Mouse (Mus musculus): ENCODE results near the gene Hoxa9.

The Hoxa9 gene

DNA sequence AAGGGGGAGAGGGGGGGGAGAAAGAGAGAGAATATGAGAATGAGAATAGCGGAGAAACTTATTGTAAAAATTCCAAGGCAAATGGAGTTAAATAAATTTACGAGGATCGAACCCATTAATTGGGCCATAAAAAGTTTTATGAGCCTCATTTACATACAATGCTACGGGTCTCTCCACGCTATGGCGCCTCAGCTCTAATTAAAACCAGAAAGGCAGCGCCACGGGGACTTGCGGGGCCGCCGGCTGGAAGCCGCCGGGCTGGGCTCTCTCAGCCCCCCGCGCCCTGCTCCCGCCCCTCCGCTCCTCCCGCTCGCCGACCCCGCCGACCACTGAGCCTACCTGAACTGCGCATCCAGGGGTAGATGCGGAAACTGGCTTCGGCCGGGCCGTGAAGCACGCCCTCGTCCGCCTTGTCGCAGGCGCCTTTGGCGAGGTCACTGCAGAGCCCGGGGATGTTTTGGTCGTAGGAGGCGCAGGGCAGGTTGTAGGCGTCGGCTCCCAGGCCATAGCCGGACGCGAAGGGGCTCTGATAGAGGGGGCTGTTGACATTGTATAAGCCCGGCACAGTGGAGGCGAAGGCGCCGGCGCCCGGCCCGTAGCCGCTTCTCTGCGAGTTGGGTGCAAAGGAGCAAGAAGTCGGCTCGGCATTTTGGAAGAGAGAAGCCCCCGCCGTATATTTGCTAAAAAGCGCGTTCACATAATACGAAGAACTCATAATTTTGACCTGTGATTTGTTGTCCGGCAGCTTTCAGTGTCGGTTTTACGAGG lies 14.0 kb downstream of the Hoxa9 start:
- DNase-seq (ENCODE audit: low read depth, low spot score), result no peak

DNA sequence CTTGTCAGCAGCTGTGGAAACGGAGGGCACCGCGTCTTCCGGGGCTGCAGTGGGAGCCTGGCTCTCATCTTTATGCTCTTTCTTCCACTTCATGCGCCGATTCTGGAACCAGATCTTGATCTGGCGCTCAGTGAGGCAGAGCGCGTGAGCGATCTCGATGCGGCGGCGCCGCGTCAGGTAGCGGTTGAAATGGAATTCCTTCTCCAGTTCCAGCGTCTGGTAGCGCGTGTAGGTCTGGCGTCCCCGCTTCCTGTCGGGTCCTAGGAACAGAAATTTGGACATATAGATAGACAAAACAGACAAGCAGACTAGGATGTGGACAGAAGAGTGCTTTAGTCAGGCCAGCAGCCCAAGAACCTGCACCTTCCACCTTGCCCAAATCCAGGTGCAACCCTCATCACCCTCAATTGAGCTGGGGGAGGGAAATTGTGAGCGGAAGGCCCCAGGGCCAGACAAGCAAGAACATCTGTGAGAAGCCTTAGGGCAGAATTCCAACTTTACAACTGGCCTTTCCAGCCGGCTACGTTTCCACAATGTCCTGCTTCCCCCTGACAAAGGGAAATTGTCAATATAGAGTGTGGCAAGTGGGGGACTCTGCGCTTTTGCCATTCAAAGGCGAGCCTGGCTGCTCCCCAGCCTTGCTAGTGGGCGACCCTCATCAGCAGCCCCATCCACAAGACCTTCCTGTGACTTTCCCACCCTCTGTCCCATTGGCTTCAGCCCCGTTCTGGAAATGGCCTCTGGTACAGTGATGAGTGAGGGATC lies 14.9 kb downstream of the Hoxa9 start:
- DNase-seq (ENCODE audit: low read depth, low spot score), result no peak

DNA sequence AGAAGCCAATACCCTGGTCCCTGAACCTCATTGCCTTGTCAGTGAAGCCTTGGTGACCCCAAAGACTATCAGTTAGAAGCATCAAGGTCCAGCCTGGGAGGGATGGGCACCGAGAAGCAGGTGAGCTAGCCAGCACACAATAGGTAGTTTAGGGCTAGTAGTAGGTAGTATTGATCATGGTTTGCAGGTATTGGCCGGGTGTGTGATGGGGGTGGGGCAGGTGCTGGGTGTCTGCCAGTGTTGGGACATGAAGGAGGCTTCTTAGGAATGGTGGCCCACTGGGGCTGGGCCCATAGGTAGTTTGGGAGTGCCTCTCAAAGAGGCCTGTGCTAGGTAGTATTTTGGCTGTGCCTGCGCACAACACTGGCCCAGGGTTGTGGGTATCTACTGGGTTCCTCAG lies 15.8 kb downstream of the Hoxa9 start:
- no peak for DNase-seq (ENCODE audit: low read depth, low spot score)

DNA sequence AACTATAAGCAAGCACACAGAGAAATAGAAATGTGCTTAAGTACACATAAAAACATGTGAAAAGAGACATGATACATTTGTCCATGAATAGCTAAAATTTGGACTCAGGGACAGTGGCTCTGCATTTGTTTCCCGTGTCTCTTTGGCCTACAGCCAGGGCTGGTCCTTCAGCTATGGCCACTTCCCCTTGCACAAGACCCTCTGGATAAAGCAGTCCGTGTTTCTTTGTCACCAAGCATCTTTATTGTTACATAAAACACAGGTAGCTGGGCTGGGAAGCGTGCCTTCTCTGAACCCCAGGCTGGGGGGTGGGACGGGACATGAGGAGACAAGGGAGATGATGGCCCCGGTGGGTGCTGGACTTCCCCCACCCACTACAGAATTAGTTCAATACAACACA lies 16.6 kb downstream of the Hoxa9 start:
- no peak for DNase-seq (ENCODE audit: low read depth, low spot score)

DNA sequence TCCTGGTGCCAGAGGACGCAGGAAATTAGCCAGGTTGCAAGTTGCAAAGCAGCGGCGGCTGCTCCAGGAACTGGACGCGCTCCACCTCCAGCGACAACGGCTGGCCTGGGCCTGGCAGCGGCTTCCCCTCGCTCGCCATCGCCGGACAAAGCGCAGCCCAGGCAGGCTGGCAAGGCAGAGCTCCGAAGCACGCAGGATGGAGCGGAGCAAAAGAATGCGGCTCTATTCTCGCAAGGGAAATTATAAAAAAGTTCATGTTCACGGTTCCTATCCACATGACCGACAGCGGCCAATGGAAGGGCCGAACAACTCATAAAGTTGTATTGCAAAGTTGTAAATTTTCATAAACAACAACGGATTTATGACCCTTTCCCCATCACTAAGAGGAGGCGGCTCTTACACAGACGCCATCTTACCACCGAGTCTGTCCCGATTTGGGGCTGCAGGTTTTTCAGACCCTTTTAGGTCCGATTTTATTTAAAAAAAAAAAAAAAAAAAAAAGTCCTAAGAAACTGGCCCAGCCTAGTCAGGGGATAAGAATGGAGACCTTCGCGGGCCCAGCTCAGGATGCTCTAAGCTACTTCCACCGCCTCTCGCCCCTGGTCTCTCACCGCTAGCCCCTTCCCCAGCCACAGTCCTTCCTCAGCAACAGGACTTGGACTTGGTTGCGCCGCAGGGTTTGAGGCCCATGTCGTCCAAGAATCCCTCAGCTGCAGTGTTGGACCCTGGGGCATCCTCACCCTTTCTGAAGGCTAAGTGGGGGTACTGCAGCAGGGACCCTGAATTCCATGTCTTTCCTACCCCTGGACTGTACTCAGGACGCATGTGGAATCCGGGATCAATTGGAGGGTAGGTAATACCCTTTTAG lies 17.5 kb downstream of the Hoxa9 start, which contains the start of the genes Hoxa3 and Gm28308:
Hoxa3 (minus strand) TSS at position 218 of the 868 bp plus-strand sequence.
Gm28308 (minus strand) TSS at position 221 of the 868 bp plus-strand sequence.
- DNase-seq (ENCODE audit: low read depth, low spot score), result no peak

DNA sequence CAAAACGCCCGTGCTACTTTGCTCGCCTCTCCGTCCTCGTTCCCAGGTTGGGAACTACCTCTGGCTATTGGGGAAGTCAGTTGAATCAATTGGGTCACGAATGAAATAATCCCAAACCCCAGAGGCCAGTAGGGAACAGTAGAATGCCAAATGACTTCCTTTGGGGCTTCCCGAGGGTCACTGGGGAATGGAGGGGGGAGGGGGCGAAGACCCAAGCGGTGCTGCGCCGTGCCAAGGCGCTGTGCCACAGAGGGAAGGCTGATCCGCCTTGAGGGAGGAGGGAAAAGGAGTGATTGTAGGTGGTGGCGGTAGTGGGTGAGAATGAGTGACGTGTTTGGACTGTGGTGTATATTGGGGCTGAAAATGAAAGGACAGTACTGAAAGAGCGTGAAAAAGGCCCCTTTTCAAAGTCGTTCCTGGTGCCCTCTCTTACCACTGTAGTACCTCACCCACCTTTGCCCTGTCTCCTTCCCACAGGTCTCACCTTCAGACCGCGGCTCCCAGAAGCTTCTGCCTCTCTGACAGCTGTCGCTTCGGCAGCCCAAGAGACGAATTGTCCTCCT lies 18.3 kb downstream of the Hoxa9 start:
- no peak for DNase-seq (ENCODE audit: low read depth, low spot score)

DNA sequence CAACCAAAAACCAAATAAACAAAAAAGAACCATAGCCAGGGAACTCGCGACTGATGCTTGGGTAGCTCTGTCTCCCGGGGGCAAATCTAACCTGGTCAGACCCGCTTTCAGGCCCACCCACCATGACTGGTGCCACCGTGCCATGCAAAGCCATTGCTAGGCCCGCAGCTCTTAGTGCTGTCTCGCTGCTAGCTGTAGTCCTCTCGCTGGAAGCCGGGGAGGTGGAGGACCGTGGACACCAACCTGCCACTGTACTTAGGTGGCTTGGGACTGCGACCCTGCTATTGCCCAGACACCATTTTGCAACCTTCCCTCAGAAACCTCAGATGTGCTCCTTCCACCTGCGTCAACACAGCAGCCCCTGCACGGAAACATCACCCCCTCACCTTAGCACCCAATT lies 18.9 kb downstream of the Hoxa9 start:
- no peak for DNase-seq (ENCODE audit: low read depth, low spot score)

DNA sequence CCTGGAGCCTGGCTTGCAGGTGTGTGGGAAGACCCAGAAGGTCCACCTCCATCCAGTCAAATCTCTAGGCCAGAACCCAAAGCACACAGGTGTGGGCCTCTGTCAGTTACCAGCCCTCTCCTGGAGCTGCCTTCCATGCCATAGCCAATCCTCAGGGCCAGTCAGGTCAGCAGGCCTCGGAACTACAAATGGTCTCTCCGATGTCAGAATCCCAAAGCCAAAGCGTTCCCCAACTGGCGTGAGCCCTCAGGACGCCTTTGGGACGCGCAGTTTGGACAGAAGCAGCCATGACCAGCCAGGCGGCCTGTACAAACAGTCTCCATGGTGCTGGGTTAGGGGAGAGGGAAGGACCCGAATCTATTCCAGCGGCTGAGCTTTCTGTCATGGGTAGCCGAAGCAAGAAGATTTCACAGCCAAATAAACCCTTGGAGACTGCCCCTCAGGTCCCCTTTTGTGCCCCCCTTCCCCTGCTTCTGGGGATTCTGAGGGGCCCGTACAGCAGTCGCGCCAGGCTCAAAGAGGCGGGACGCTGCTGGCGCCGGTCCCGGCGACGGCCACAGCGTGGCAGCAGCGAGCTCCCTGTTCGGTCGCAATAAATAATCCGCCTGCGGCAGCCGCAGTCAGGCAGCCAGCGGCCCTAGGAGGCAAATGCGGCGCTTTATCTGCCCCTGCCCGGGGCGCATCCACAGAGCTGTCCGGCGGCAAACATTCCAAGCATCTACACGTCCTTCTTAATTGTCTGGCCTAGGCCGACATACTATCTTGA lies 19.5 kb downstream of the Hoxa9 start:
- DNase-seq (ENCODE audit: low read depth, low spot score), result no peak

DNA sequence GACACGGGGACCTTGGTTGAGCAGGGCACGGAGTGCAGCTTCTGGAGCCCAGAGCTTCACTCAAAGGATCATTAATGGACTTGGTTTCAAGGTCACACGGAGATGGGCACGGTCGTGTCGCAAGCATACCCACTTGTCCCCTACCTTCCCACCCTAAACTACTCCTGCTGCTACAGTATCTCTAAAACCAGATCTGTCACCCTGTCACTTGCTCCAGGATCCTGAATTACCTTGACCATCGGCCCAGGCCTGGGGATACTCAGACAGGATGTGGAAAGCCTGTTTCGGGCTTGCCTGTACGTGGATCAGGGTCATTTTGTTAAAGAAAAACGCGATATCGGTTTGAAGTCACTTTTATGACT lies 21.2 kb downstream of the Hoxa9 start:
- DNase-seq (ENCODE audit: low read depth, low spot score), result no peak

DNA sequence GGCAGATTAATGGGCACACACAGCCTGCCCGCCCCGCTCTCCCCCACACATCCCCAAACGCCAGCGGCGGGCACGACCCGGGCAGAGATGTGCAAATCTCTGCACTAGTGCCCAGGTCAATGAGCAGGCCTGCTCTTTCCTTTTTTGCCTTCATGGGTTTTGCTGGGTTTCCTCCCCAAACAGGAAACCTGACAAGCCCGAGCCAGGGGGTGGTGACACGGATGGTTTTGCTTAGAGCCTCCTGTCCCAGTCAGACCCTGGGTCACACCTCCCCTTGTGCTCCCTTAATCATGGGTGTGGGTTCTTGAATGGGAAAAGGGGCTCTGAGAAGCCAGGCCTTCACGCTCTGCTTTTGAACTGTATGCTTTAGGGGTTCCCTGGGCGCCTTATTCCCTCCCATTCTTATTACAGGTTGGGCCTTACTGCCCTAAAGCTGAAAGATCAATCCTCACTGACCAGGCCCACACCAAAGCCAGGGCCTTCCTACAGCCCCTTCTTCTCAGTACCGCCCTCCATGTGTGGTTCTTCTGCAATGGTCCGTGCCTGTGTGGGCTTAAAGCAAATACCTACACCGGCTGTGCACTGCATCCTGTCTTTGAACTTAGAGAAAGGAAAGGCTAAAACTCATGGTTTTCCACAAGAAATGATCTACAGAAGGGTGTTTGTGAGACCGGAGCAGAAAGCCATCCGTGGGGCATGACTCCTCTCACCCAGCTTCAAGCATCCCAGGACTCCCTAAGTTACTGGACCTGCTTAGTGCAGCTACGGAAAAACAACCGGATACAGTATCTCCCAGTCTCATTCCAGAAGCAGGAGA lies 21.8 kb downstream of the Hoxa9 start:
- no peak for DNase-seq (ENCODE audit: low read depth, low spot score)

DNA sequence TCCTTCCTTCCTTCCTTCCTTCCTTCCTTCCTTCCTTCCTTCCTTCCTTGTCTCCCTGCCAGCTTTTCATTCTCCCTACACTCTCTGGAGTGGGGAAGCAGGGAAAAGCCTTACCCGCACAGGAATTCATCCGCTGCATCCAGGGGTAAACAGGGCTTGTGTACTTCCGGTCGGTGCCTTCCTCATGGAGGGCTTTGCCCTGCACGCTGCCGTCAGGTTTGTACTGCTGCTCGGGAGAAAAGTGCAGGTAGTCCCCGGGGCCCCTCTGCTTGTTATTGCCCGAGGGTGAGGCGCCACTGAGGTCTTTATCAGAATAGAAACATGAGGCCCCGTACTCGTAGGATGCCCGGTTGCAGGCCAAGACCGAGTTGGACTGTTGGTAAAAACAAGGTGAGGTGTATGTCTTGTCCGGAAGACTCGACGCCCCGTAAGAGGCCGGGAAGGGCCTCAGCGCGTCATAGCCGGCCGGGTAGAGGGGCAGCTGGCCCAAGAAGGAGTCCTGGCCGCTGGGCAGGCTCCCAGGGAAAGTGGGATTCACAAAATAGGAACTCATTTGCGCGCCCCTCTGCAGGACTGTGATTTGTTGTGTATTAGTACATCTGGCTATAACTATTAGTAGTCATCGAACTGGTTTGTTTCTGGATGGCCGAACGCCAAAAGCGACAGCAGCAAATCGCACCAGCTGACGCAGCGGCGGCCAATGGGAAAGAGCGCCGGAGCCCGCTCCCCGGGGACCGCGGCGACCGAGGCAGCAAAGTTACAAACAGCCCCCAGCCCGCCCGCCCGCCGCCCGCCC lies 22.6 kb downstream of the Hoxa9 start, which contains the start of gene Hoxa6:
Hoxa6 (minus strand) TSS at position 651 of the 796 bp plus-strand sequence.
- DNase-seq (ENCODE audit: low read depth, low spot score), result no peak

DNA sequence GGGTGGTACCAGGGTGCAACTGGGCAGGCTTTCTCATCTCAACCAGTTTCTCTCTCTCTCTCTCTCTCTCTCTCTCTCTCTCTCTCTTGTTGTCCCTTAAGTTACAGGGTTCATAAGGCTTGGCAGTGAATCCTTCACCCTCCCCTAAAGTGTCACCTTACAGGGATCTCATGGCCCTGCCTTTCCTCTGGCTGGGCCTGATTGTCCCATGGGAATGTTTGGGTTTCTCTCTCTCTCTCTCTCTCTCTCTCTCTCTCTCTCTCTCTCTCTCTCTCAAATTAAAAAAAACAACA lies 23.3 kb downstream of the Hoxa9 start:
- no peak for DNase-seq (ENCODE audit: low read depth, low spot score)

DNA sequence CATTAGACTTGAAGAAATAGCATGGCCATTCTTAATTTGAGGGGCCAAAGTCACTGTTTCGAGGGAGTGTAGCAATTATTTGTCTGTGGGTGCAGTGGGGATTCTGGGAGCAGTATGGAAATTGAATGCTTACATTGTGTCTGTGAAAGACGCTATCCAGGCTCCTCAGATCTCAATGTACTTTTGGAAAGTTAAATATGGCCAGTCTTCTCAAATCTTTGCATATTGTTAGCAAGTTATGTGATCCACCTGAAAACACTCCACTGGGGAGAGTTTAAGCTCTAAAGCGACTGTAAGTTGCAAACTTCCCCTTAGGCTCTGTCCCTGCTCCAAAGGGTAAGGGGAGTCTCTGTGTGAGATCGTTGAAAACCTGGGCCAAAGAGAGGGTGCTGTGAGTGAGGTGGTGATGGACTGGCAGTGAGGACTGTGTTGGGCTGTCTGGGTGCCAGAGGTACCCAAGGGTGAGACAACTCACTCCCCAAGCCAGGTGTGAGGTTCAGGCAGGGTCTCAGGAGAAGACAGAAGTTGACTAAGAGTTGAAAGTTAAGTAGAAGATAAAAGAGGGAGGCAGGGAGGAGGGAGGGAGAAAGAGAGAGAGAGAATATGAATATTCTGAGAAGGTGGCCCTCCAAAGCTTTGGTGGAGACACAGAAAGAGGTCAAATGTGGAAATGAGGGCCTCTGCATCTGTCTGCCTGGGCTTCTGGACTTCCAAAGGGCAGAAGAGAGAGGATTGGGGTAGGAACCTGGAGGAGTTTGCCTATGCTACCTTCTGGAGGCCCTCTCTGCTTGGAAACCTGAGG lies 23.8 kb downstream of the Hoxa9 start:
- no peak for DNase-seq (ENCODE audit: low read depth, low spot score)

DNA sequence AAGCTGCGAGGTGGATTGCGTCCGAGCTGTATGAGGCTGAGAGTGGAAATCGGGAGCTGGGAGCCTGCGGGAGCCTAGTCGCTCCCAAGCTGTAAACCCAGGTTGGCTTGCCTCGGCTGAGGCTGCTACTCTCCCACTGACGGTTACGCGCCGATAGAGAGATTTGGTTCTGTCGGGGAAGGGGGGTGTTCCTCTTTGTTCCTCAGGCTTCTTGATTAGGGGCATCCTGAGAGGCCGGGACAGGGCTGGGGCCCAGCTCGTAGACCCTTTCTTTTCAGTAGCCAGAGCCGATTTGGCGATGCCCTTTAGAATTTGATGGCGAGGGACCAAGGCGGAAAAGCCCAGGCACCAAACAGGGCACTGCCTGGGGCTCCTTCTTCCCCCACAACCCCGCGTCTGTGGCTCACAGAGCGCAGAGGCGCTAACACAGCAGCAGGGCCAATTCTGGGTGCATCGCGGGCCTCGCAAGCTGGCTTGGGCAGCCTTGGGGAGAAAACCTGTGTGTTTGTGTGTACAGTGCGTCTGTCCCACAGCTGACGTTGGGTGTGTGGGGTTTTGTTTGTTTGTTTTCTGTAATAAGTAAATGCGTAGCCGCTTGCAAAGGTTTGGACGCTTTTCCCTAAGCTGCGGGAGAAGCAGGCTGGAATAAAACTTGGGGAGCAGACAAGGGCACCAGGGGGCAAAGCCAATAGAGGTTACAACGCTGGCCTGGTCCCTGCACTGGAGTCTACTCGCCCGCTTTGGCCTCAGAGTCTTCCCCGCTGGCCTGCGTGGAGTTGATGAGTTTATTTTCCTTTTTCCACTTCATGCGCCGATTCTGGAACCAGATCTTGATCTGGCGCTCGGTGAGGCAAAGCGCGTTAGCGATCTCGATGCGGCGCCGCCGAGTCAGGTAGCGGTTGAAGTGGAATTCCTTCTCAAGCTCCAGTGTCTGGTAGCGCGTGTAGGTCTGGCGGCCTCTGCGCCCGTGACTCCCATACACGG lies 25.0 kb downstream of the Hoxa9 start:
- DNase-seq (ENCODE audit: low read depth, low spot score), result no peak

DNA sequence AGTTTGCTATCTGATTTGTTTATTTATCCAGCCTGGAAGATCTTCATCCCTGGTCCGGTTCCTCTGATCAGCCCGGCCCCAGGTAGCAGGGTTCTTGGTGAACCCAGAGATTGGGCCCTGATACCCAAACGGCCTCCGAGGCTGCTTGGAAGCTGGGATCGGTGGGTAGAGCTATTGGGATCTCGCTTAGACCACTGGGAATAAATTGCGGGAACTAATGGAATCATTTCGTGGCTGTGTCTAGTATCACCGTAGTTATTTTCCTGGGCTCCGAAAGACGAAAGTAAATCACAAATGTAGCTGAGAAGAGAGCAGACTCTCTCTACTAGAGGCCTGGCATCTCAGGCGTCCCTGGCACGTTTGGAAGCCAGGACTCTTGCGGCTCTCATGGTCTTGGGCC lies 25.7 kb downstream of the Hoxa9 start:
- no peak for DNase-seq (ENCODE audit: low read depth, low spot score)

DNA sequence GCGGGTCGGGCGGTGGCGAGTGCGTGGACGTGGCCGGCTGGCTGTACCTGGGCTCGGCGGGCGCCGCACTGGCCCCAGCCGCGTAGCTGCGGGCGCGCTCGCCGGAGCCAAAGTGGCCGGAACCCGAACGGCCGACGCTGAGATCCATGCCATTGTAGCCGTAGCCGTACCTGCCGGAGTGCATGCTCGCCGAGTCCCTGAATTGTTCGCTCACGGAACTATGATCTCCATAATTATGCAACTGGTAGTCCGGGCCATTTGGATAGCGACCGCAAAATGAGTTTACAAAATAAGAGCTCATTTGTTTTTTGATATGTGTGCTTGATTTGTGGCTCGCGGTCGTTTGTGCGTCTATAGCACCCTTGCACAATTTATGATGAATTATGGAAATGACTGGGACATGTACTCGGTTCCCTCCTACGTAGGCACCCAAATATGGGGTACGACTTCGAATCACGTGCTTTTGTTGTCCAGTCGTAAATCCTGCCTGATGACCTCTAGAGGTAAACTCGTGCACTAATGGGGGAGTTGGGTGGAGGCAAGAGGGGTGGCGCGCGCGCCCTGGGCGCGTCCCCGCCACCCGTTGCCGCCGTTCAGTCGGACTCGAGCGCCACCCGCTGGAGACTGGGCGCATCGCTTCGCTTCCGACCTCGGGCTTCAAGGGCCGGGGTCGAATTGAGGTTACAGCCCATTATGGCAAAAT lies 26.7 kb downstream of the Hoxa9 start, which contains the start of gene Hoxa5:
Hoxa5 (minus strand) TSS at position 538 of the 703 bp plus-strand sequence.
- no peak for DNase-seq (ENCODE audit: low read depth, low spot score)

All from brain, embryonic 18.5 days (tissue).